Mouse (Mus musculus) forebrain, embryonic 10.5 days (tissue): ENCODE measurements around the gene Tbc1d10c. TPM values are rescaled to one million over a fixed set of nuclear protein-coding genes. Genes with fewer than 3 reads are reported as not detected.

ENCODE experiments used
- DNase-seq: peaks from one replicate; pipeline ENCODE4 v3.0.0-alpha.2; 2017; ENCODE audit warnings: low spot score; ENCODE audit errors: extremely low spot score
- H3K27ac ChIP-seq: fragments of 300-500 bp; sonication (generic); 2 replicates; pipeline ENCODE4 v1.5.1; 2016; ENCODE audit warnings: mild to moderate bottlenecking
- H3K27me3 ChIP-seq: fragments of 300-500 bp; sonication (generic); 2 replicates; pipeline ENCODE4 v1.6.1; 2016; ENCODE audit warnings: mild to moderate bottlenecking; ENCODE audit not compliant: poor library complexity, severe bottlenecking
- H3K36me3 ChIP-seq: fragments of 300-500 bp; sonication (generic); replicated peaks from 2 replicates; pipeline ENCODE4 v1.6.1; 2016; ENCODE audit warnings: mild to moderate bottlenecking, moderate library complexity
- H3K4me1 ChIP-seq: fragments of 300-500 bp; sonication (generic); 2 replicates; pipeline ENCODE4 v1.6.1; 2016
- H3K4me3 ChIP-seq: fragments of 300-500 bp; sonication (generic); 2 replicates; pipeline ENCODE4 v1.5.1; 2016; ENCODE audit warnings: mild to moderate bottlenecking, moderate library complexity
- H3K9me3 ChIP-seq: fragments of 300-500 bp; sonication (generic); 2 replicates; pipeline ENCODE4 v1.6.1; 2016; ENCODE audit warnings: mild to moderate bottlenecking, moderate library complexity
- WGBS: fragments of 180-500 bp; shearing (Covaris S2); methylation state at CpG from one replicate; pipeline ENCODE4 v1.1.7; 2016; 5-methylcytosine and 5-hydroxymethylcytosine counted together
- polyA plus RNA-seq: library from polyadenylated mRNA; unstranded; fragments of >200 nt; fragmentation: Nextera tagmentation; extraction: Ambion mirVana; gene quantifications from 2 replicates; pipeline ENCODE4 v1.2.1, GENCODE M21; 2016

Gene Tbc1d10c
- polyA plus RNA-seq, 1 experiment from 2014 or later: 0.43 TPM

- 5% methylated on average over 9 of the region's 9 CpGs for WGBS
- Histone ChIP-seq H3K36me3 (no peaks in the 10 kb centered on the region), H3K27me3 (peaks cover 90% of the 10 kb centered on the region), H3K9me3 (no peaks in the 10 kb centered on the region), H3K27ac (peak overlapping the region; percentile 87), H3K4me3 (peak overlapping the region; percentile 74), H3K4me1 (peaks cover 71% of the 10 kb centered on the region)
- DNase-seq: no peak
Observed at GRCm38 (mm10) chr19:4213524-4213974, 22.5 kb upstream of the Tbc1d10c start.

GRCm38 (mm10) chr19:4211891-4212588 lies 21.0 kb upstream of the Tbc1d10c start:
- Histone ChIP-seq H3K4me1 (peaks cover 58% of the 10 kb centered on the region), H3K27ac (peak overlapping the region; percentile 25), H3K9me3 (no peaks in the 10 kb centered on the region), H3K4me3 (no peak overlapping the region), H3K27me3 (peaks cover 84% of the 10 kb centered on the region), H3K36me3 (no peaks in the 10 kb centered on the region)
- DNase-seq: no peak
- 17% methylated on average over 4 of the region's 4 CpGs for WGBS

DNA sequence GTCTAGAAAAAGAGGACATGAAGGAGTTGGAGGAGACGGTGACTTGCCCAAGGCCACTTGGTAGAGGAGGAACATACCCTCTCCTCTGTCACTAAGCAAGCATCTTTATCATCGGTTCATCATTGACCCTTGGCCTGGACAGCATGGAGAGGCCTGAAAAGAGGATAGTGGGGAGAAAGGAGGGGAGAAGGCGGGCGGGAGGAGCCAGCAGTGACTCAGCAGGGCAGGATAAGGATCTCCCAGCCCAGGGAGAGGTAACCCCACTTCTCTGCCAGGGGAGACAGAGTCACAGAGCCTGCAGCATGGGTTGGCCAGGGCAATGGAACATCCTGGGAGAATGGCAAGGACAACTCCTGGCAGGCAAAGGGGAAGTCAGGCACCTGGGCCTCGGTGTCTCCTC lies 17.5 kb upstream of the Tbc1d10c start:
- no peak overlapping the region for H3K27ac ChIP-seq
- H3K9me3 ChIP-seq: no peaks in the 10 kb centered on the region
- peaks cover 23% of the 10 kb centered on the region for H3K4me1 ChIP-seq
- 71% methylated on average over 5 of the region's 5 CpGs for WGBS
- no peak overlapping the region for H3K4me3 ChIP-seq
- no peaks in the 10 kb centered on the region for H3K36me3 ChIP-seq
- peaks cover 70% of the 10 kb centered on the region for H3K27me3 ChIP-seq
- no peak for DNase-seq

- H3K27ac ChIP-seq: no peak overlapping the region
- H3K27me3 ChIP-seq: peaks cover 66% of the 10 kb centered on the region
- 2% methylated on average over 2 of the region's 2 CpGs for WGBS
- H3K9me3 ChIP-seq: no peaks in the 10 kb centered on the region
- DNase-seq: peak; percentile 71
- peaks cover 17% of the 10 kb centered on the region for H3K4me1 ChIP-seq
- no peak overlapping the region for H3K4me3 ChIP-seq
- H3K36me3 ChIP-seq: no peaks in the 10 kb centered on the region
Observed at GRCm38 (mm10) chr19:4206971-4207370, 15.9 kb upstream of the Tbc1d10c start.

DNA sequence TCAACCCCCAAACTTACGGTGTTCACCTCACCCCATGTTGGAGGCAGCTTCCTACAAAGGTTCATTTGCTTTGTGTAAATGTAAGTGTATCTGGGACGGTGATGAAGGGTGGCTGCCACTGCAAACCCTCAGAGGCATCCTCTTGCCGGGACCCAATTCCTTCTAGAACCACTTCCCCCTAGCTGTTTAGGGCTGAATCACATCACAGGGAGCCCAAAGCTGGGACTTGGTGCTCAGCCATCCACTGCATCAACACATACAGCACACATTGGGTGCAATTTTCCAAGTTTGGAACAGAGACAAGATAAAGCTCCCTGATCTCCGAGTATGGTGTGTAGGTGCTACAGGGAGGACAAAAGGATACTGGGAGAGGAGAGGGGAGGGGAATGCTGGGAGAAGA lies 13.8 kb upstream of the Tbc1d10c start:
- Histone ChIP-seq H3K36me3 (peaks cover 7% of the 10 kb centered on the region), H3K27me3 (peaks cover 50% of the 10 kb centered on the region), H3K4me3 (no peak overlapping the region), H3K4me1 (peaks cover 26% of the 10 kb centered on the region), H3K27ac (no peak overlapping the region), H3K9me3 (no peaks in the 10 kb centered on the region)
- WGBS: 57% methylated on average over 4 of the region's 4 CpGs
- DNase-seq: no peak

DNA sequence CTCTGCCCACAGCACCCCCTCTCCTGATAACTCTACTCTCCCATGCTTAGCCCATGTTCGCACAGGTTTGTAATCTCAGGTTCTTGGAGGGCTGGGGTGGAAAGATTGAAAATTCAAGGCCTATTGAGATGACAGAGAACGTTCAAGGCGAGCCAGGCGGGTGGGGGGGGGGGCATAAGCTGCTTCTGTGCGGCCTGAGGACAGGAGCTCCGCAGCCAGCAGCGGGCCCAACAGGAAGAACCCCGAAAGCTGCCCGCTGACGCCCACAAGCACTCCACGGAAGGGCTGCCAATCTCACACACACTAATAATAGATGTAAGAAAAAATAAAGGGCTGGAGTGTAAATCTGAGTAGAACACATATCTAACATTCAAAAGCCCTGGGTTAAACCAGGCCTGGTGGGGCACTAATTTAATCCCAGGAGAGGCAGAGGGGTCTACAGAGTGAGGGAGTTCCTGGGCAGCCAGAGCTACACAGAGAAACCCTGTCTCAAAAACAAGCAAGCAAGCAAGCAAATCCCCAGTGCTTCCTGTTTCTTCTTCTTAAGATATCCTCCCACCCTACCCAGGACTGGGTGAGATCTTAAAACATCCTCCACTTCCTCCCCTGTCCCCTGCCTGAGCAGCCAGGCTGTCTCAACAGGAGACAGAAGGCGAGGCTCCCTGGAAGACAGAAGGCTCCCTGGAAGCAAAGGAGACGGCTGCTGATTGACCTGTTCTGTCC lies 12.7 kb upstream of the Tbc1d10c start:
- DNase-seq: no peak
- peaks cover 18% of the 10 kb centered on the region for H3K36me3 ChIP-seq
- 71% methylated on average over 13 of the region's 13 CpGs for WGBS
- H3K4me3 ChIP-seq: no peak overlapping the region
- peaks cover 35% of the 10 kb centered on the region for H3K4me1 ChIP-seq
- H3K9me3 ChIP-seq: no peaks in the 10 kb centered on the region
- H3K27ac ChIP-seq: no peak overlapping the region
- H3K27me3 ChIP-seq: peaks cover 45% of the 10 kb centered on the region

- Histone ChIP-seq H3K27ac (no peak overlapping the region), H3K9me3 (no peaks in the 10 kb centered on the region), H3K27me3 (peaks cover 39% of the 10 kb centered on the region), H3K36me3 (peaks cover 24% of the 10 kb centered on the region), H3K4me3 (no peak overlapping the region), H3K4me1 (peaks cover 35% of the 10 kb centered on the region)
- 70% methylated on average over 3 of the region's 3 CpGs for WGBS
- no peak for DNase-seq
Observed at GRCm38 (mm10) chr19:4203148-4203547, 12.1 kb upstream of the Tbc1d10c start.

GRCm38 (mm10) chr19:4202149-4202548 lies 11.1 kb upstream of the Tbc1d10c start:
- H3K4me3 ChIP-seq: peak overlapping the region; percentile 85
- H3K27ac ChIP-seq: peak overlapping the region; percentile 93
- DNase-seq: no peak
- H3K4me1 ChIP-seq: peaks cover 35% of the 10 kb centered on the region
- 26% methylated on average over 7 of the region's 7 CpGs for WGBS
- H3K27me3 ChIP-seq: peaks cover 33% of the 10 kb centered on the region
- H3K36me3 ChIP-seq: peaks cover 34% of the 10 kb centered on the region
- no peaks in the 10 kb centered on the region for H3K9me3 ChIP-seq

GRCm38 (mm10) chr19:4201291-4201909 lies 10.3 kb upstream of the Tbc1d10c start, which contains the start of gene Rad9a:
Rad9a (minus strand) TSS chr19:4201662.
- Histone ChIP-seq H3K9me3 (no peaks in the 10 kb centered on the region), H3K4me3 (peak within 1 kb of the TSS; percentile 85), H3K4me1 (peaks cover 43% of the 10 kb centered on the region), H3K36me3 (peaks cover 42% of the 10 kb centered on the region), H3K27me3 (peaks cover 31% of the 10 kb centered on the region), H3K27ac (peak within 1 kb of the TSS; percentile 93)
- under 1% methylated on average over 34 of the region's 34 CpGs for whole genome bisulfite sequencing
- DNase-seq: peak; percentile 98

- 0 out of 2 replicates have a peak, but pooled peaks cover under 1% of the 10 kb centered on the region for H3K27me3 ChIP-seq
- DNase-seq: no peak
- no peak overlapping the region for H3K4me3 ChIP-seq
- H3K27ac ChIP-seq: no peak overlapping the region
- 83% methylated on average over 3 of the region's 3 CpGs for WGBS
- H3K36me3 ChIP-seq: peaks cover 78% of the 10 kb centered on the region
- peaks cover 66% of the 10 kb centered on the region for H3K4me1 ChIP-seq
- no peaks in the 10 kb centered on the region for H3K9me3 ChIP-seq
Observed at GRCm38 (mm10) chr19:4197180-4197579, 6.1 kb upstream of the Tbc1d10c start.

DNA sequence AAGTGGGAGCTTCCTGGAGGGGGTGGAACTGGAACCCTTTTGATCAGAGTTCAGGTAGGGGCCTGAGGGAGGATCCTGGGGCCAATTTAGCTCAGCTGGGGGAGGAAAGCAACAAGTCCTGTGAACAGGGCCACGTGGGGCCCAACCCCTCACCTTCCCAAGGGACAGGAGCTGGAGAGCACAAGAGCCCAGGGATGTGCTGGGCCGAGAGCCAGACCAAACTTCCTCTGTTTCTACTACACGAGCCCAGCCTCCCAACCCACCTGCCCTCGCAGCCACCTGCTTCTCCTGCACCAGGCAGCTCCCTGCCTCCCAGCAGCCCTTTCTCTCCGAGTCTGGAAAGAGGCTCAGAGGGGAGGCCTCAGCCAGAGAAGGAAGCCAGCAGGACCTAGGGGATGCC lies 5.5 kb upstream of the Tbc1d10c start:
- Histone ChIP-seq H3K4me3 (0 out of 2 replicates have a peak overlapping the region, but pooled peaks have one; percentile 11), H3K4me1 (peaks cover 65% of the 10 kb centered on the region), H3K27ac (no peak overlapping the region), H3K9me3 (no peaks in the 10 kb centered on the region), H3K27me3 (no peaks in the 10 kb centered on the region), H3K36me3 (peaks cover 78% of the 10 kb centered on the region)
- 71% methylated on average over 5 of the region's 5 CpGs for WGBS
- no peak for DNase-seq

DNA sequence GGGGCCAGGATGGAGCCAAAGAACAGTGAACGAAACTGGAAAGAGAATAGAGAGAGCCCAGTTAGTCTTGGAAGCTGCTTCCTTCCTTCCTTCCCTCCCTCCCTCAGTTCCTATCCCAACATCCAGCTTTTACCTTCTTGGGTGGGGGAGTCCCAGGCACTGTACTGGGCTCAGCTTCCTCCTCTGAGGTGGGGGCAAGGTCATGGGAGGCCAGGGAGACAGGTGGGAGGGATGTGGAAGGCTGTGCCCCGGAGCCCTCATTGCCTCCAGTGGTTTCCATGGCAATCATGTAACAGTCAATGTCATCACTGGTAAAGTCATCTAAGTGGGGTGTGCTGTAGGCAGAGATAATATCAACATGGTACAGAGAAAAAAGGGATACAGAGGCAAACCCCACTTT lies 5.0 kb upstream of the Tbc1d10c start:
- 84% methylated on average over 2 of the region's 2 CpGs for WGBS
- no peaks in the 10 kb centered on the region for H3K9me3 ChIP-seq
- no peak overlapping the region for H3K27ac ChIP-seq
- H3K27me3 ChIP-seq: no peaks in the 10 kb centered on the region
- H3K4me1 ChIP-seq: peaks cover 69% of the 10 kb centered on the region
- no peak for DNase-seq
- H3K36me3 ChIP-seq: peaks cover 78% of the 10 kb centered on the region
- H3K4me3 ChIP-seq: no peak overlapping the region
